Mouse (Mus musculus): ENCODE results near the gene E2f8.

Gene E2f8

DNA sequence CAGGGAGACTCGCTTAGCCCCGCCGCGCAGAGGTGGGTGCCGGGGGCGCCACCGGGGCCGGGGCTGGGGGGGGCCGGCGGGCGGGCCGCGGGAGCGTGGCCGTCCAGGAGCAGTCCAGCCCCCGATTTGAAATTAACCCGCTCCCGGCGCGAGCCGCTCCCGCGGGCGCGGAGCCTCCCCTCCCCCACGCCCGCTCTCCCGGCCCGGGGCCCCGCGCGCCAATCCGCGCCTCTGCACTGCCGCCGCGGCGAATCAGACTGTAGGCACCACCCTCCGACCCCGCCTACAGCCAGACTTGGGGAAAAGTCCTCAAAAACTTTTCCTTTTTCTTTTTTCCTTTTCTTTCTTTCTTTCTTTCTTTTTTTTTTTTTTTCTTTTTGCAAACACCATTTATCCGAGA is at the start of gene E2f8:
Gene E2f8 (minus strand): TSS at position 111 of the 400 bp plus-strand sequence.
- peak; percentile 86 for DNase-seq (ENCODE audit: inconsistent ontology term)

DNA sequence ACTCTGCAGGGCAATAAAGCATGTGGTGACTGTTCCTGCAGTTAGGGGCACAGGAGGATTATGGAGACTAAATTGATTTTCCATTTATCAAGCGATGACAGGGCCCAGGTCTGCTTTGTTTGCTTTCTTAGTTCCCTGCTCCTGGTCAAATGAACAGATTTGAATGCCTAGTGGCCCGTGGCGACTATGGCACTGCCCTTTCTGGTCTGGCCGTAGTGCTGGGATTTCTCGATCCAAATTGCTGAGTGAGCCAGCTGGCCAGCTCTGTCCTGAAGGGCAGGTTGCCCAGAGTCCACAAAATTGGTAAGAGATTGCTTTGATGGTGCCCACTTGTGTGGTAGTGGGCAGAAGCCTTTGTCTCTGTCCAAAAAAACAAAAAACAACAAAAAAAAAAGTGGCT is 49.0 kb upstream of the E2f8 start:
- DNase-seq (ENCODE audit: inconsistent ontology term): peak; percentile 79

- DNase-seq (ENCODE audit: inconsistent ontology term): peak; percentile 66
Measured at GRCm38 (mm10) chr7:48928364-48928763, 47.0 kb upstream of the E2f8 start.

- no peak for DNase-seq (ENCODE audit: inconsistent ontology term)
Measured at GRCm38 (mm10) chr7:48925214-48925613, 43.8 kb upstream of the E2f8 start.

- DNase-seq (ENCODE audit: inconsistent ontology term): no peak
Measured at GRCm38 (mm10) chr7:48923620-48924019, 42.2 kb upstream of the E2f8 start.

- DNase-seq (ENCODE audit: inconsistent ontology term): no peak
Measured at GRCm38 (mm10) chr7:48918389-48918788, 37.0 kb upstream of the E2f8 start.

GRCm38 (mm10) chr7:48917988-48918387 is 36.6 kb upstream of the E2f8 start:
- no peak for DNase-seq (ENCODE audit: inconsistent ontology term)

GRCm38 (mm10) chr7:48917463-48917862 is 36.1 kb upstream of the E2f8 start:
- DNase-seq (ENCODE audit: inconsistent ontology term): peak; percentile 62

- peak; percentile 46 for DNase-seq (ENCODE audit: inconsistent ontology term)
Measured at GRCm38 (mm10) chr7:48914630-48915506, 33.5 kb upstream of the E2f8 start.

DNA sequence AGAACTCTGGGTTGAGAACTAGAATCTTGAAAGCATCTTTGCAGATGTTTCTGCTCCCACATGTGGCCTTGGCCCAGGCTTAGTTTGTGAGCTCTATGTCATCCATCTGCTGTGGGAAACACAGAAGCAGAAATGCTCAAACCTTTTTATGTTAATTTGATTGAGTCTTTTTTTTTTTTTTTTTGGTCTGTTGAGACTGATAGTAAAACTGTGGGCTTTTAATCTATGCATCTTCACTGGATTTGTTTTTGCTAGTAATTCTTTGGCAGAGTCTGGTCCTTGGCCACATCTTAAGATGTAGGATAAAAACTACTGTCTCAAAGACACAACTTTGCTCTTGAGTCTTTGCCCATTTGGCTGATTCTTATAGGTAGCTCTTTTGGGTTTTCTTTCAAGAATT is 29.8 kb upstream of the E2f8 start:
- no peak for DNase-seq (ENCODE audit: inconsistent ontology term)

- DNase-seq (ENCODE audit: inconsistent ontology term): peak; percentile 47
Measured at GRCm38 (mm10) chr7:48910282-48910681, 28.9 kb upstream of the E2f8 start.

DNA sequence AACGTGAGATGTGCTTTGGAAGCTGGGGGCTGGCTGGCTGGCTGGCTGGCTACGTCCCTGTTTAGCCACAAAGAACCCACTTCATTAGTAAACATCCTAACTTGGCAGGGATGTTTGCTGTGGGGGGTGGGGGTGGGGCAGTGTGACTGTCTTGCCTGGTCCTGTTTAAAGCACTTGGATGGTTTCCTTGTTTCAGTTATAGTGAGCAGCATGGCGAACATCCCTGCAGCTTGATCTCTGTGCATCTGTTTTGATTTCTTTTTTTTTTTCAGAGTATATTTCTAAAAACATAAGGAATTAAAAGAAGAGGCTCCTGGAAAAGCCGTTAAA is 27.9 kb upstream of the E2f8 start:
- peak; percentile 50 for DNase-seq (ENCODE audit: inconsistent ontology term)

- DNase-seq (ENCODE audit: inconsistent ontology term): no peak
Measured at GRCm38 (mm10) chr7:48908521-48909341, 27.3 kb upstream of the E2f8 start, which contains the start of gene Nav2. TSS of gene Nav2 (plus strand) at chr7:48908716.

DNA sequence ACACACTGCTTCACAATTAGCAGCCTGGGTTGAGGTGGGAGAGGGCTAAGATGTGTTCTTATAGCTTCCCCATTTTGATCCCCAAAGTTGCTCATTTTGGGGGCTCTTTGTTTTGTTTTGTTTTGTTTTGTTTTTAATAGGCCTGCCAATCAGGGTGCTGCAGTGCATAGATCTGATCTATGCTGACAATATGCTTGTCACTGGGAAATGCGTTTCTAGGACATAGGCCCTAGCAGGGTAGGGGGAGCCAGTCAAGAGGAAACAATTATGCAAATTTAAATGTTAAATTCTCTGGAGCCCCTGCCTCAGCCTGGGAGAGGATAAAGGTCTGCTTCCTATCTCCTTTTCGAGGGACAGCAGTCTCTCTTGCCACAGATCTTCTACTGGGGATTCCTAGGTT is 21.1 kb upstream of the E2f8 start:
- DNase-seq (ENCODE audit: inconsistent ontology term): no peak

DNA sequence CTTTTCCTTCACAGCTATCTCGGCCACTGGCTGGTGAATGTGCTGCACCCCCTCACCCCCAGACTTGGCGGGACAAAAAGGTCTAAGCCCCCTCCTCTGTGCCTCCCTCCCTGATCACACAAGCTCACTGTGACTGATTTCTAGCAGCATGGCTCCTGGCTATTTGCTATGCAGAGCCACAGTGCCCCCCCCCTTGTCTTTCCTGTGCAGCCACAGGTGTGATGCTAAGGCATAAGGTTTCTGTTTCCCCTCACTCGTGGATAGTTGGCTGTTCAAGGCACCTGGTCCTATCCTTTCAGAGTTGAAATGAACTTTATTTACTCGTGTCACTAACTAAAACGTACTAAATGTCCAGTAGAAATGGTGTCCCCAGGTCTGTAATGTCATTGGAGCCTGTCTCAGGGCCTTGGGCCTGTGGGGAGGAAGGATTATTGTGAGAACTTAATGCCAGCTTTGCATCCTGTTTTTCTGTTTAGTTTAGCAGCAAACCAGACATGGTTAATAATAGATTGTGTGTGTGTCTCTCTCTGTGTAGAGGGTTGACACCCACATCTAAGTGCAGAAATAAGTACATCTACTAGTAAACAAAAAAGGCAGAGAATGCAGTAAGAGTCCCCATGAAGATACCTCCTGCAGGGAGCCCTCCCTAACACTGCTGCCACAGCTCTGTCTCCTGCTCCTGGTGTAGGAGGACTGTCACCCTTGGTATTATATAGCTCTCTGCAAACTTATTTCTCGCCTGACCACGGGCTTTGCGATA is 19.2 kb upstream of the E2f8 start:
- DNase-seq (ENCODE audit: inconsistent ontology term): no peak

- DNase-seq (ENCODE audit: inconsistent ontology term): no peak
Measured at GRCm38 (mm10) chr7:48898416-48898815, 17.0 kb upstream of the E2f8 start.

GRCm38 (mm10) chr7:48897539-48898163 is 16.3 kb upstream of the E2f8 start:
- peak; percentile 93 for DNase-seq (ENCODE audit: inconsistent ontology term)

GRCm38 (mm10) chr7:48896051-48896450 is 14.7 kb upstream of the E2f8 start:
- no peak for DNase-seq (ENCODE audit: inconsistent ontology term)

- no peak for DNase-seq (ENCODE audit: inconsistent ontology term)
Measured at GRCm38 (mm10) chr7:48895475-48895874, 14.1 kb upstream of the E2f8 start.

GRCm38 (mm10) chr7:48894763-48895162 is 13.4 kb upstream of the E2f8 start:
- DNase-seq (ENCODE audit: inconsistent ontology term): no peak

GRCm38 (mm10) chr7:48894152-48894551 is 12.8 kb upstream of the E2f8 start:
- peak; percentile 60 for DNase-seq (ENCODE audit: inconsistent ontology term)

- no peak for DNase-seq (ENCODE audit: inconsistent ontology term)
Measured at GRCm38 (mm10) chr7:48893093-48893492, 11.7 kb upstream of the E2f8 start.
